9 mouse cellular contexts compared by ENCODE assay signal in the genomic region with DNA sequence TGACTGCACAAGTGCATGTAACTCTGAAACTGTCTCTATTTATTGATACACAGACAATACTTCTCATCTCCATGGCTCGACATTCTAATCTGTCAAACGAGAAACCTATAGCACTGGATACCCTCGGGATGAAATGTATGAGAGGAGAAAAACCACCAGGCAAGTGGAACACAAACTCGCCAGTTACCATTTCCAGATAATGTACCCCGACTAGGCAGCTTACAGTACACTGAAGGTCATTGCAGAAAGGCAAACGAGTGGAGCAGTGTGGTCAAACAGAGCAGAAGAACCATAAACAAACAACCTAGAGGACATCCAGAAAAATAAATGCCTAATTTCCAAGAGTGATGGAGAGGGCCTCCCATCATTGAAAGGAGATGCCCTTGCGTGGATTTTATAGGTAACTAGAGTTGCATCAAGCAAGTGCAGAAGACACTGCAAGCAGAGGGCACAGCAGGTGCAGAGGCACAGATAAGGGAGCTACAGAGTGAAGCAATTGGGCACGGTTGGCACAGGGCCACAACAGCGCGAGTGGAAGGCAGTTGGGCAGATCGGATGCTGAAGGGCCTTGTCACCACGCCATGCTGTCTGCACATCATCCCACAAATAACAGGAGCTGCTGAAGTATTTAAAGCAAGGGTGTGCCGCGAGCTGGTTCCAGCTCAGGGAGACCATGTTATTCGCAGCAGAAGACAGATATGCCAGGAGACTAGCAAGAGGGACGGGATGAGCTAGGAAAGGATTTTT.
A peak's percentile ranks its signal among the peaks of the same experiment; 100 is the strongest.
DNase-seq lines count a peak whose midpoint lies in the region; ATAC-seq lines count a peak whose summit lies in the region.
"Had no signal": no experiment of that assay in that cellular context is flagged by ENCODE, and none has a peak within 500 bp of the region (broad histone marks: within the 10 kb centered on the region; RNA-seq: fewer than 3 reads in every experiment).

No protein-coding gene starts in this region.

- H3K4me1 ChIP-seq in forebrain, embryonic 13.5 days, result peaks cover 20% of the 10 kb centered on the region
- peaks cover 6% of the 10 kb centered on the region; the same call in 1 of the 2 replicates for H3K4me1 ChIP-seq in forebrain, embryonic 11.5 days (replicated peaks; ENCODE audit: control insufficient read depth, insufficient read depth, low read length)
- H3K4me1 ChIP-seq in heart, embryonic 14.5 days (ENCODE audit: control insufficient read depth in 2 of 2, insufficient read depth in 2 of 2, low read length in 2 of 2), result peaks cover 16 to 21% of the 10 kb centered on the region in 2 experiments

- no peak overlapping the region for H3K9ac ChIP-seq in forebrain, embryonic 13.5 days
- H3K9ac ChIP-seq in forebrain, embryonic 11.5 days (ENCODE audit: low read length), result no peak overlapping the region
- no peak overlapping the region for H3K9ac ChIP-seq in heart, embryonic 14.5 days (ENCODE audit: low read length)
- H3K9ac ChIP-seq: lung, embryonic 14.5 days had no signal

- no peak overlapping the region for H3K27ac ChIP-seq in forebrain, embryonic 13.5 days
- no peak overlapping the region for H3K27ac ChIP-seq in forebrain, embryonic 11.5 days (ENCODE audit: low read depth, low read length)
- peak overlapping the region; percentile 39 to 54 for H3K27ac ChIP-seq in heart, embryonic 14.5 days (replicated peaks in 1 of 2; ENCODE audit: control insufficient read depth in 1 of 2, insufficient read depth in 1 of 2, low read depth in 2 of 2, low read length in 2 of 2)

- ATAC-seq in forebrain, embryonic 13.5 days, result peak; percentile 69
- ATAC-seq in forebrain, embryonic 11.5 days (replicated peaks; ENCODE audit: low FRiP score), result no peak
- peak; percentile 79 for ATAC-seq in heart, embryonic 14.5 days (ENCODE audit: insufficient number of reproducible peaks, insufficient read depth, low FRiP score, low read depth)
- ATAC-seq in CD4-positive, CD25-positive, alpha-beta regulatory T cell, adult 4 months, result no peak

- DNase-seq in forebrain, embryonic 11.5 days (ENCODE audit: low spot score), result no peak
- peak; percentile 77 for DNase-seq in MEL-GATA-1-ER (ENCODE audit: extremely low read depth, low read depth)
- peak; percentile 47 to 56 for DNase-seq in cerebellum, postnatal 36 days
- peak; percentile 88 for DNase-seq in left cerebral cortex, postnatal 4 days
- peak; percentile 68 for DNase-seq in telencephalon, adult 2 months (ENCODE audit: low read depth, low spot score)
- DNase-seq: lung, embryonic 14.5 days had no signal

- H3K27me3 ChIP-seq in forebrain, embryonic 13.5 days, result no peaks in the 10 kb centered on the region
- no peaks in the 10 kb centered on the region for H3K27me3 ChIP-seq in forebrain, embryonic 11.5 days (ENCODE audit: control insufficient read depth, insufficient read depth, low read length)
- no peaks in the 10 kb centered on the region for H3K27me3 ChIP-seq in heart, embryonic 14.5 days (ENCODE audit: control insufficient read depth, insufficient read depth, low read length)

- H3K4me2 ChIP-seq in forebrain, embryonic 13.5 days, result no peak overlapping the region
- no peak overlapping the region for H3K4me2 ChIP-seq in forebrain, embryonic 11.5 days (ENCODE audit: low read depth, low read length, severe bottlenecking)
- H3K4me2 ChIP-seq in heart, embryonic 14.5 days (ENCODE audit: low read length), result peak overlapping the region; percentile 34
- H3K4me2 ChIP-seq: lung, embryonic 14.5 days had no signal

- no peaks in the 10 kb centered on the region for H3K9me3 ChIP-seq in forebrain, embryonic 13.5 days (replicated peaks)
- H3K9me3 ChIP-seq in forebrain, embryonic 11.5 days (ENCODE audit: control insufficient read depth, low read length), result no peaks in the 10 kb centered on the region
- no peaks in the 10 kb centered on the region for H3K9me3 ChIP-seq in heart, embryonic 14.5 days (ENCODE audit: control insufficient read depth, low read length)

- WGBS in forebrain, embryonic 13.5 days, result 77% methylated on average over 16 of the region's 16 CpGs
- WGBS in forebrain, embryonic 11.5 days, result 92% methylated on average over 16 of the region's 16 CpGs
- 31% methylated on average over 16 of the region's 16 CpGs for WGBS in heart, embryonic 14.5 days

- H3K36me3 ChIP-seq in forebrain, embryonic 13.5 days (ENCODE audit: poor library complexity, severe bottlenecking), result no peaks in the 10 kb centered on the region
- no peaks in the 10 kb centered on the region for H3K36me3 ChIP-seq in forebrain, embryonic 11.5 days (ENCODE audit: control insufficient read depth, insufficient read depth, low read length)
- no peaks in the 10 kb centered on the region for H3K36me3 ChIP-seq in heart, embryonic 14.5 days (ENCODE audit: control insufficient read depth, insufficient read depth, low read length)

- intact Hi-C loops in left cerebral cortex, postnatal 4 days (cut with DNase I), result no loop called here

- no peak overlapping the region for H3K4me3 ChIP-seq in forebrain, embryonic 13.5 days
- H3K4me3 ChIP-seq in forebrain, embryonic 11.5 days (ENCODE audit: low read depth, low read length), result no peak overlapping the region
- no peak overlapping the region for H3K4me3 ChIP-seq in heart, embryonic 14.5 days (ENCODE audit: control insufficient read depth in 1 of 2, insufficient read depth in 1 of 2, low read depth in 1 of 2, low read length in 2 of 2)

Comparison
In these comparisons a context has a peak if more than half of its experiments do, and no peak if none do; other contexts are left out.
1. ATAC-seq: peak in forebrain, embryonic 13.5 days (single experiment) and heart, embryonic 14.5 days (single experiment); none in forebrain, embryonic 11.5 days (single experiment) and CD4-positive, CD25-positive, alpha-beta regulatory T cell, adult 4 months (single experiment).
2. H3K27ac ChIP-seq: peak in heart, embryonic 14.5 days (2 of 2); none in forebrain, embryonic 13.5 days (single experiment) and forebrain, embryonic 11.5 days (single experiment).